Mouse (Mus musculus) heart, embryonic 11.5 days (tissue): ENCODE measurements around the gene Car10. TPM values are rescaled to one million over a fixed set of nuclear protein-coding genes. Genes with fewer than 3 reads are reported as not detected.

Experiments
- ATAC-seq: fragments of 200-750 bp; cut with Nextera tagmentation; replicated peaks from 2 replicates; pipeline ENCODE4 v1.8.0; 2017; ENCODE audit warnings: moderate library complexity; ENCODE audit not compliant: insufficient number of reproducible peaks, low FRiP score, low TSS enrichment
- H3K27ac ChIP-seq: fragments of 300-500 bp; sonication (generic); 2 replicates; pipeline ENCODE4 v1.5.1; 2014; ENCODE audit warnings: mild to moderate bottlenecking, low read depth, low read length
- H3K27me3 ChIP-seq: fragments of 300-500 bp; sonication (generic); 2 replicates; pipeline ENCODE4 v1.6.1; 2014; ENCODE audit warnings: mild to moderate bottlenecking, low read length, mixed read lengths; ENCODE audit not compliant: control insufficient read depth, insufficient read depth
- H3K36me3 ChIP-seq: fragments of 300-500 bp; sonication (generic); 2 replicates; pipeline ENCODE4 v1.6.1; 2014; ENCODE audit warnings: mild to moderate bottlenecking, low read length, moderate library complexity, mixed read lengths; ENCODE audit not compliant: control insufficient read depth, insufficient read depth
- H3K4me1 ChIP-seq: fragments of 300-500 bp; sonication (generic); 2 replicates; pipeline ENCODE4 v1.6.1; 2014; ENCODE audit warnings: low read length; ENCODE audit not compliant: control insufficient read depth, insufficient read depth
- H3K4me2 ChIP-seq: fragments of 300-500 bp; sonication (generic); 2 replicates; pipeline ENCODE4 v1.6.1; 2014; ENCODE audit warnings: mild to moderate bottlenecking, moderate library complexity
- H3K4me3 ChIP-seq: fragments of 300-500 bp; sonication (generic); 2 replicates; pipeline ENCODE4 v1.5.1; 2014; ENCODE audit warnings: low read depth, low read length
- H3K9ac ChIP-seq: fragments of 300-500 bp; sonication (generic); 2 replicates; pipeline ENCODE4 v1.6.1; 2014; ENCODE audit warnings: mild to moderate bottlenecking, low read depth, low read length, moderate library complexity
- H3K9me3 ChIP-seq: fragments of 300-500 bp; sonication (generic); replicated peaks from 2 replicates; pipeline ENCODE4 v1.6.1; 2016; ENCODE audit warnings: low read length; ENCODE audit not compliant: control insufficient read depth
- WGBS: fragments of 180-500 bp; shearing (Covaris S2); extraction: QIAGEN DNeasy Blood & Tissue Kit; methylation state at CpG from one replicate; pipeline ENCODE4 v1.1.7; 2014; ENCODE audit not compliant: insufficient replicate concordance; 5-methylcytosine and 5-hydroxymethylcytosine counted together
- polyA plus RNA-seq: library from polyadenylated mRNA; unstranded; fragments of >200 nt; fragmentation: Nextera tagmentation; extraction: Ambion mirVana; gene quantifications from 2 replicates; pipeline ENCODE4 v1.2.1, GENCODE M21; 2014

Gene Car10
- polyA plus RNA-seq, 1 experiment from 2014 or later, result 0.44 TPM

DNA sequence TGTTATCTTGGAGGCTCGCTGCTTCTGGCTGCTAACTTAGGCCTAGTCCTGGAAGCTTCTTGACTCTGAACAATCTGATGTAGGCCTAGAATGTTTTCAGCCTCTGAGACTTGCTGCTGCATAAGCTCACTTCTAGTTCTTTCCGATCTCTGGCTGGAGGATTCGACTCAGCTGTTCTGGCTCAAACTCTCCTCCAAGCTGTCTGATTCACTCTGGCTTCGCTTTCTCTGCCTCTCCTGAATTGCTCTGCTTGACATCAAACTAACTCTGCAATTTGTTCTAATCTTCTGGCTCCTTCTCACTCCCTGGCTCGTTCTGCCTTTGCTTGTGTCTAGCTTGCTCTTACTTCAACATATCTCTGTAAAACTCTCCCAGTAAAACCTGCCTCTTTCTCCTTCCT lies 90.8 kb downstream of the Car10 start:
- Histone ChIP-seq H3K4me1 (no peaks in the 10 kb centered on the region), H3K4me3 (no peak overlapping the region), H3K4me2 (no peak overlapping the region), H3K27me3 (no peaks in the 10 kb centered on the region), H3K9ac (no peak overlapping the region), H3K9me3 (no peaks in the 10 kb centered on the region), H3K27ac (no peak overlapping the region), H3K36me3 (no peaks in the 10 kb centered on the region)
- 76% methylated on average over 5 of the region's 5 CpGs for WGBS
- no peak for ATAC-seq

DNA sequence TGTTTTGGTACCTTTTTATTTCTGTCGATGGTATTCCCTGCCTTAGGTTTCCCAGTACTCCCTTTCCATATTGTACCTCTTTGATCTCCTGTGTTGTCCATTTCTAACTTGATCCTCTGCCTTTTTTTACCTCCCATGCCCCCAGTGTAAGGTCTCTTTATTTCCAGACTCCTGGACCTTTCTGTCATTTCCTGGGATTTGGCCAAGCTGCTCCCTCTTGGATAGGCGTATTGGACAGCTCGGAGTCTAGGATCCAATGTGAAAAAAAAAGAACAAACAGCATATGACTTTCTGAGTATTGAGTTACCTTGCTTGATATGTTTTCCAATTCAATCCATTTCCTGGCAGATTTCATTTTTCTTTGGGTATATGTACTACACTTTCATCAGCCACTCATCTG lies 102.2 kb downstream of the Car10 start:
- no peak for ATAC-seq
- Histone ChIP-seq H3K4me3 (no peak overlapping the region), H3K27ac (no peak overlapping the region), H3K36me3 (no peaks in the 10 kb centered on the region), H3K9me3 (no peaks in the 10 kb centered on the region), H3K9ac (no peak overlapping the region), H3K4me1 (no peaks in the 10 kb centered on the region), H3K4me2 (no peak overlapping the region), H3K27me3 (no peaks in the 10 kb centered on the region)
- WGBS, result 83% methylated on average over 3 of the region's 3 CpGs

- H3K36me3 ChIP-seq, result no peaks in the 10 kb centered on the region
- ATAC-seq, result no peak
- H3K4me3 ChIP-seq, result no peak overlapping the region
- H3K27ac ChIP-seq, result no peak overlapping the region
- no peak overlapping the region for H3K4me2 ChIP-seq
- no peaks in the 10 kb centered on the region for H3K9me3 ChIP-seq
- H3K4me1 ChIP-seq, result no peaks in the 10 kb centered on the region
- H3K9ac ChIP-seq, result no peak overlapping the region
- H3K27me3 ChIP-seq, result no peaks in the 10 kb centered on the region
Measured at GRCm38 (mm10) chr11:93217457-93217856, 119.6 kb downstream of the Car10 start.

- Histone ChIP-seq H3K4me2 (no peak overlapping the region), H3K9me3 (no peaks in the 10 kb centered on the region), H3K9ac (no peak overlapping the region), H3K4me3 (no peak overlapping the region), H3K4me1 (no peaks in the 10 kb centered on the region), H3K36me3 (no peaks in the 10 kb centered on the region), H3K27ac (no peak overlapping the region), H3K27me3 (no peaks in the 10 kb centered on the region)
- no peak for ATAC-seq
Measured at GRCm38 (mm10) chr11:93230057-93230456, 132.2 kb downstream of the Car10 start.

- H3K27me3 ChIP-seq, result no peaks in the 10 kb centered on the region
- no peaks in the 10 kb centered on the region for H3K36me3 ChIP-seq
- no peaks in the 10 kb centered on the region for H3K4me1 ChIP-seq
- no peak overlapping the region for H3K9ac ChIP-seq
- no peak overlapping the region for H3K4me3 ChIP-seq
- no peaks in the 10 kb centered on the region for H3K9me3 ChIP-seq
- no peak overlapping the region for H3K27ac ChIP-seq
- H3K4me2 ChIP-seq, result no peak overlapping the region
- no peak for ATAC-seq
- WGBS, result 82% methylated on average over 6 of the region's 6 CpGs
Measured at GRCm38 (mm10) chr11:93249771-93250265, 152.0 kb downstream of the Car10 start.

- ATAC-seq, result no peak
- no peaks in the 10 kb centered on the region for H3K4me1 ChIP-seq
- no peaks in the 10 kb centered on the region for H3K9me3 ChIP-seq
- H3K4me3 ChIP-seq, result no peak overlapping the region
- H3K27me3 ChIP-seq, result no peaks in the 10 kb centered on the region
- no peak overlapping the region for H3K4me2 ChIP-seq
- no peak overlapping the region for H3K27ac ChIP-seq
- H3K9ac ChIP-seq, result no peak overlapping the region
- WGBS, result 78% methylated on average over 5 of the region's 5 CpGs
- no peaks in the 10 kb centered on the region for H3K36me3 ChIP-seq
Measured at GRCm38 (mm10) chr11:93251766-93252165, 153.9 kb downstream of the Car10 start.

GRCm38 (mm10) chr11:93263979-93264378 lies 166.2 kb downstream of the Car10 start:
- WGBS, result 71% methylated on average over 3 of the region's 3 CpGs
- no peak for ATAC-seq
- H3K9me3 ChIP-seq, result no peaks in the 10 kb centered on the region

DNA sequence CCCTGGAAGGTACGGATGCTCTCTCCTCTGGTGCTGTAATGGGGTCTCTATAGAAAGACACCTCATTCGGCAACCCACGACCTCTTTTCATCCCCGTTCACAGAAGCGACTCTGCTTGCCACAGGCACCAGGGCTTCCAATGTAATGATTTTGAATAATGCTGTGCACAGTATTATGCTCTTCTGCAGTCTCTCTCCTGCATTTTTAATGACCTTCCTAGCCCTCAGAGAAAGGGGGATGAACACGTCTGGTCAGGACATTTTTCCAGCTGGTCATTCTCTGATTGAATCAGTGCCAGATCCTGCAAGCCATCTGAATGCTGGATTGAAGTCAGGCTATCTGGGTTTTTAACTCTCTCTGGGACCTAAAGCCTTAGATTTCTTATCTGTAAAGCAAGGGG lies 174.2 kb downstream of the Car10 start:
- WGBS, result 65% methylated on average over 6 of the region's 6 CpGs
- H3K4me3 ChIP-seq, result no peak overlapping the region
- H3K36me3 ChIP-seq, result no peaks in the 10 kb centered on the region
- H3K27ac ChIP-seq, result no peak overlapping the region
- H3K9me3 ChIP-seq, result no peaks in the 10 kb centered on the region
- ATAC-seq, result no peak
- no peaks in the 10 kb centered on the region for H3K27me3 ChIP-seq
- no peaks in the 10 kb centered on the region for H3K4me1 ChIP-seq
- no peak overlapping the region for H3K4me2 ChIP-seq
- H3K9ac ChIP-seq, result no peak overlapping the region

More at GRCm38 (mm10) chr11:93263979-93264378, 166.2 kb downstream of the Car10 start:
- H3K27me3 ChIP-seq, result no peaks in the 10 kb centered on the region
- H3K4me3 ChIP-seq, result no peak overlapping the region
- H3K4me1 ChIP-seq, result no peaks in the 10 kb centered on the region
- H3K27ac ChIP-seq, result no peak overlapping the region
- no peak overlapping the region for H3K9ac ChIP-seq
- no peak overlapping the region for H3K4me2 ChIP-seq
- no peaks in the 10 kb centered on the region for H3K36me3 ChIP-seq

- no peaks in the 10 kb centered on the region for H3K27me3 ChIP-seq
Measured at GRCm38 (mm10) chr11:93273906-93274305, 176.1 kb downstream of the Car10 start.

More at GRCm38 (mm10) chr11:93273906-93274305, 176.1 kb downstream of the Car10 start:
- 25% methylated on average over 6 of the region's 6 CpGs for WGBS
- ATAC-seq, result no peak; the same call in 1 of the 2 replicates
- Histone ChIP-seq H3K4me1 (no peaks in the 10 kb centered on the region), H3K4me3 (no peak overlapping the region), H3K27ac (no peak overlapping the region), H3K9ac (no peak overlapping the region), H3K9me3 (no peaks in the 10 kb centered on the region), H3K4me2 (no peak overlapping the region), H3K36me3 (no peaks in the 10 kb centered on the region)
